Mouse (Mus musculus) CH12.LX (cell line): ENCODE results near the gene Gm12830.

Source experiments
- CTCF ChIP-seq, 2 experiments: IDR thresholded peaks in 1 of 2; conservative IDR thresholded peaks in 1 of 2; 2 replicates each; pipeline ENCODE4 v1.5.1; 2011 to 2012; ENCODE audit warnings: low read depth in 2 of 2, low read length in 2 of 2, improper control_type of control experiment in 1 of 2, inconsistent platforms in 1 of 2, mild to moderate bottlenecking in 1 of 2, moderate library complexity in 1 of 2
- EP300 ChIP-seq: IDR thresholded peaks from 2 replicates; pipeline ENCODE4 v1.6.1; 2011; ENCODE audit warnings: low read length, improper control_type of control experiment
- MAX ChIP-seq: IDR thresholded peaks from 2 replicates; pipeline ENCODE4 v1.6.1; 2011; ENCODE audit warnings: low read length, improper control_type of control experiment
- POLR2A ChIP-seq: IDR thresholded peaks from 2 replicates; pipeline ENCODE4 v1.6.1; 2011; ENCODE audit warnings: low read depth, mild to moderate bottlenecking, improper control_type of control experiment, low read length
- POLR2AphosphoS2 ChIP-seq: IDR thresholded peaks from 2 replicates; pipeline ENCODE4 v1.6.1; 2011; ENCODE audit warnings: low read depth, low read length, improper control_type of control experiment
- RCOR1 ChIP-seq: conservative IDR thresholded peaks from 2 replicates; pipeline ENCODE4 v1.6.1; 2012; ENCODE audit warnings: low read depth, mild to moderate bottlenecking, inconsistent platforms, low read length, improper control_type of control experiment
- SMC3 ChIP-seq: IDR thresholded peaks from 2 replicates; pipeline ENCODE4 v1.6.1; 2011; ENCODE audit warnings: low read depth, low read length, improper control_type of control experiment
- TBP ChIP-seq: conservative IDR thresholded peaks from 2 replicates; pipeline ENCODE4 v1.6.1; 2011; ENCODE audit warnings: low read depth, low read length, improper control_type of control experiment
- UBTF ChIP-seq: IDR thresholded peaks from 2 replicates; pipeline ENCODE4 v1.6.1; 2012; ENCODE audit warnings: low read depth, mild to moderate bottlenecking, inconsistent platforms, low read length, improper control_type of control experiment, moderate library complexity
- USF1 ChIP-seq: IDR thresholded peaks from 2 replicates; pipeline ENCODE4 v1.6.1; 2014; ENCODE audit warnings: low read depth, mild to moderate bottlenecking, inconsistent platforms, low read length, improper control_type of control experiment
- USF2 ChIP-seq: conservative IDR thresholded peaks from 2 replicates; pipeline ENCODE4 v1.6.1; 2011; ENCODE audit warnings: low read depth, low read length, improper control_type of control experiment
- ZC3H11A ChIP-seq: IDR thresholded peaks from 2 replicates; pipeline ENCODE4 v1.6.1; 2012; ENCODE audit warnings: low read depth, mild to moderate bottlenecking, inconsistent platforms, low read length, improper control_type of control experiment

- TF ChIP-seq RCOR1 (no peak), POLR2AphosphoS2 (no peak), CTCF (conservative IDR thresholded peaks at IDR 0.05 in 1 of 2, IDR thresholded peaks at IDR 0.05 in 1 of 2; ENCODE audit: low read depth in 2 of 2, low read length in 2 of 2) (no peak), ZC3H11A (no peak), POLR2A (no peak), USF1 (no peak), EP300 (no peak), USF2 (no peak), MAX (no peak), TBP (no peak), UBTF (no peak), SMC3 (no peak)
These were observed 55.0 kb downstream of the Gm12830 start for GRCm38 (mm10) chr4:114876441-114876972.
